In the genomic region with DNA sequence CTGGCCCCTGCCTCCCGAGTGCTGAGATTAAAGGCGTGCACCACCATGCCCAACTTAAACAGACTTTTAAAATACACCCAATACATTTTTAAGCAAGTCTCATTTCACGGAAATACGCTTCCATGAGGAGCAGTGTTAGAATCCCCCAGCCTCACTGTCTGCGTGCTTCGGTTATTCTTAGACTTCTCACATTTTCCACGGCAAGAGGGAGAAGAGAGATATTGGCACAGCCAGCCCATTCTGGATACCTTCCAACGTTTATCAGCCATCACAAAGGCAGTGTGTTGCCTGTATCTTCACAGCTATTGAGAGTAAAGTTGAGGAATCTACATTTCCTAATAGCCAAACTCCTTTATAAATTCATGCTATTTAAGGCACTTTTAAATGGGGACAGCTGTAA, we compare ENCODE assay signal across 8 mouse cellular contexts. TPM values are rescaled to one million over a fixed set of nuclear protein-coding genes. Genes with fewer than 3 reads are reported as not detected.
DNase-seq lines count a peak whose midpoint lies in the region; ATAC-seq and TF ChIP-seq lines count a peak whose summit lies in the region.

No protein-coding gene starts in this region.

- ATAC-seq in intestine, embryonic 14.5 days (replicated peaks; ENCODE audit: low FRiP score, low TSS enrichment, low read depth): no peak
- no peak for ATAC-seq in frontal cortex, adult (ENCODE audit: low TSS enrichment)

- H3K4me3 ChIP-seq in heart, adult 2 months: peak overlapping the region; percentile 19
- H3K4me3 ChIP-seq in testis, adult 2 months (ENCODE audit: control insufficient read depth, low read depth, low read length): no peak overlapping the region
- H3K4me3 ChIP-seq in intestine, embryonic 14.5 days (ENCODE audit: low read depth, low read length): no peak overlapping the region

- no peak for DNase-seq in heart, adult 2 months
- no peak for DNase-seq in heart, postnatal 25 days (ENCODE audit: low spot score)
- DNase-seq in testis, postnatal 10 days (ENCODE audit: low spot score): no peak
- no peak for DNase-seq in intestine, embryonic 14.5 days (ENCODE audit: low spot score)
- DNase-seq in thymus, postnatal 0 days (ENCODE audit: low spot score): no peak
- no peak for DNase-seq in frontal cortex, postnatal 25 days (ENCODE audit: low spot score in 2 of 2)

- no peak for TF ChIP-seq CTCF in heart, adult 2 months (IDR thresholded peaks at IDR 0.05)
- no peak for TF ChIP-seq CTCF in testis, adult 2 months (IDR thresholded peaks at IDR 0.05; ENCODE audit: control insufficient read depth, insufficient read depth, insufficient replicate concordance, low read depth, low read length)

- H3K9ac ChIP-seq in heart, adult 2 months (ENCODE audit: low read depth, low read length): peak overlapping the region; percentile 23; the same call in 1 of the 2 replicates
- H3K9ac ChIP-seq in intestine, embryonic 14.5 days (ENCODE audit: low read length): no peak overlapping the region

- TF ChIP-seq EP300 in heart, adult 2 months (IDR thresholded peaks at IDR 0.05; ENCODE audit: insufficient read depth, low read depth, low read length): no peak

- peaks cover 29% of the 10 kb centered on the region for H3K4me1 ChIP-seq in heart, adult 2 months (ENCODE audit: control insufficient read depth, insufficient read depth, low read length)
- peaks cover 2% of the 10 kb centered on the region for H3K4me1 ChIP-seq in testis, adult 2 months (ENCODE audit: control insufficient read depth, insufficient read depth, low read length)
- H3K4me1 ChIP-seq in intestine, embryonic 14.5 days (replicated peaks; ENCODE audit: control insufficient read depth, insufficient read depth, low read length): peaks cover 57% of the 10 kb centered on the region

- peaks cover 64% of the 10 kb centered on the region for H3K36me3 ChIP-seq in heart, adult 2 months (ENCODE audit: control insufficient read depth, insufficient read depth, low read length)
- no peaks in the 10 kb centered on the region for H3K36me3 ChIP-seq in testis, adult 2 months (ENCODE audit: control insufficient read depth, insufficient read depth, low read length)
- H3K36me3 ChIP-seq in intestine, embryonic 14.5 days (ENCODE audit: control insufficient read depth, insufficient read depth, low read length): peaks cover 35% of the 10 kb centered on the region

- no peak overlapping the region for H3K4me2 ChIP-seq in intestine, embryonic 14.5 days (ENCODE audit: low read length)

- intact Hi-C loops in heart, adult 2 months (cut with DNase I): no loop called here
- intact Hi-C loops in heart, postnatal 25 days (cut with DNase I): no loop called here

- TF ChIP-seq POLR2A in heart, adult 2 months (IDR thresholded peaks at IDR 0.05; ENCODE audit: insufficient read depth, low read depth, low read length): no peak
- no peak for TF ChIP-seq POLR2A in testis, adult 2 months (IDR thresholded peaks at IDR 0.05; ENCODE audit: control insufficient read depth, low read depth, low read length)

- WGBS in heart, adult 2 months: 21% methylated on average over 8 of the region's 8 CpGs
- 42% methylated on average over 8 of the region's 8 CpGs for WGBS in intestine, embryonic 14.5 days

- no peaks in the 10 kb centered on the region for H3K9me3 ChIP-seq in intestine, embryonic 14.5 days (ENCODE audit: control insufficient read depth, low read length)

- H3K79me2 ChIP-seq in heart, adult 2 months (replicated peaks; ENCODE audit: control insufficient read depth, insufficient read depth, low read length): peaks cover 5% of the 10 kb centered on the region; the same call in 1 of the 2 replicates

- H3K27ac ChIP-seq in heart, adult 2 months: peak overlapping the region; percentile 84
- peak overlapping the region; percentile 15; the same call in 1 of the 2 replicates for H3K27ac ChIP-seq in testis, adult 2 months (ENCODE audit: control insufficient read depth, insufficient read depth, low read depth, low read length)
- H3K27ac ChIP-seq in intestine, embryonic 14.5 days (ENCODE audit: low read depth): peak overlapping the region; percentile 1; the same call in 1 of the 2 replicates

- no peaks in the 10 kb centered on the region for H3K27me3 ChIP-seq in heart, adult 2 months (ENCODE audit: control insufficient read depth, insufficient read depth, low read length)
- no peaks in the 10 kb centered on the region for H3K27me3 ChIP-seq in testis, adult 2 months (ENCODE audit: control insufficient read depth, insufficient read depth, low read length)
- no peaks in the 10 kb centered on the region for H3K27me3 ChIP-seq in intestine, embryonic 14.5 days (replicated peaks; ENCODE audit: control insufficient read depth, insufficient read depth, low read length)

RNA-seq across cellular contexts. Expression of gene Atp1a1, which starts 7.8 kb away (rescaled TPM):
- total RNA-seq in heart, adult 2 months (2021): 100 to 1,000 TPM; 800 to 832 TPM
- polyA plus RNA-seq in heart, adult 2 months (2012; rRNA removed): 523 and 821 TPM in 2 replicates
- total RNA-seq in heart, postnatal 25 days (2021): 100 to 1,000 TPM; 660 to 766 TPM
- polyA plus RNA-seq in testis, adult 2 months (2012; rRNA removed): 54.7 and 57.0 TPM in 2 replicates
- 238 and 276 TPM in 2 replicates for polyA plus RNA-seq in intestine, embryonic 14.5 days (2014; fragmentation: Nextera tagmentation; extraction: Ambion mirVana)
- 106 and 112 TPM in 2 replicates for polyA plus RNA-seq in thymus, postnatal 0 days (2015; fragmentation: Nextera tagmentation; extraction: Ambion mirVana)

Comparison
In these comparisons a context has a peak if more than half of its experiments do, and no peak if none do; other contexts are left out.
1. H3K27ac ChIP-seq: peak in every context shown above with its lines; median percentile 84 in heart, adult 2 months; 15 in testis, adult 2 months; 1 in intestine, embryonic 14.5 days.